Mouse (Mus musculus): ENCODE data around the gene Vav1.

GRCm38 (mm10) chr17:57248771-57249170 is 30.1 kb upstream of the Vav1 start:
- TF ChIP-seq POLR2A (IDR thresholded peaks at IDR 0.05; ENCODE audit: low read depth, low read length) (no peak; the same call in 1 of the 2 replicates), CTCF (IDR thresholded peaks at IDR 0.05; ENCODE audit: borderline replicate concordance, insufficient read depth, low read length) (no peak)

Measured in embryonic fibroblast, embryonic 13.5 days (primary cell).